Mouse (Mus musculus): Measurements from ENCODE around the gene Il5.

Gene Il5

GRCm38 (mm10) chr11:53745260-53745659 lies 24.7 kb downstream of the Il5 start:
- no peak for DNase-seq

GRCm38 (mm10) chr11:53747985-53748384 lies 27.4 kb downstream of the Il5 start:
- peak in 1 of 2 experiments; percentile 21 for DNase-seq

- peak; percentile 34 to 39 for DNase-seq
Observed at GRCm38 (mm10) chr11:53748614-53749013, 28.0 kb downstream of the Il5 start.

- DNase-seq, result no peak
Observed at GRCm38 (mm10) chr11:53749306-53749705, 28.7 kb downstream of the Il5 start.

GRCm38 (mm10) chr11:53749716-53750352 lies 29.2 kb downstream of the Il5 start:
- DNase-seq, result no peak

GRCm38 (mm10) chr11:53755011-53755595 lies 34.5 kb downstream of the Il5 start:
- no peak for DNase-seq

GRCm38 (mm10) chr11:53757612-53758011 lies 37.0 kb downstream of the Il5 start:
- no peak for DNase-seq

- DNase-seq, result peak; percentile 53 to 56
Observed at GRCm38 (mm10) chr11:53758033-53758432, 37.4 kb downstream of the Il5 start.

- no peak for DNase-seq
Observed at GRCm38 (mm10) chr11:53758791-53759351, 38.3 kb downstream of the Il5 start.

- no peak for DNase-seq
Observed at GRCm38 (mm10) chr11:53759545-53760406, 39.2 kb downstream of the Il5 start.

- no peak for DNase-seq
Observed at GRCm38 (mm10) chr11:53761284-53761683, 40.7 kb downstream of the Il5 start.

GRCm38 (mm10) chr11:53761822-53762221 lies 41.2 kb downstream of the Il5 start:
- no peak for DNase-seq

- no peak for DNase-seq
Observed at GRCm38 (mm10) chr11:53762426-53762825, 41.8 kb downstream of the Il5 start.

- peak; percentile 61 to 64 for DNase-seq
Observed at GRCm38 (mm10) chr11:53762827-53763495, 42.4 kb downstream of the Il5 start.

GRCm38 (mm10) chr11:53763496-53764140 lies 43.0 kb downstream of the Il5 start:
- peak; percentile 97 to 98 for DNase-seq

- no peak for DNase-seq
Observed at GRCm38 (mm10) chr11:53764581-53764980, 44.0 kb downstream of the Il5 start.

GRCm38 (mm10) chr11:53768422-53769184 lies 48.0 kb downstream of the Il5 start:
- DNase-seq, result peak; percentile 31 to 35

- DNase-seq, result no peak
Observed at GRCm38 (mm10) chr11:53769185-53769576, 48.6 kb downstream of the Il5 start.

GRCm38 (mm10) chr11:53769760-53770124 lies 49.1 kb downstream of the Il5 start, which contains the start of gene Irf1:
TSS of gene Irf1 (plus strand) at chr11:53770014.
- DNase-seq, result peak; percentile 98

- DNase-seq, result peak; percentile 80 to 84
Observed at GRCm38 (mm10) chr11:53770125-53770791, 49.7 kb downstream of the Il5 start.
